In the genomic region with DNA sequence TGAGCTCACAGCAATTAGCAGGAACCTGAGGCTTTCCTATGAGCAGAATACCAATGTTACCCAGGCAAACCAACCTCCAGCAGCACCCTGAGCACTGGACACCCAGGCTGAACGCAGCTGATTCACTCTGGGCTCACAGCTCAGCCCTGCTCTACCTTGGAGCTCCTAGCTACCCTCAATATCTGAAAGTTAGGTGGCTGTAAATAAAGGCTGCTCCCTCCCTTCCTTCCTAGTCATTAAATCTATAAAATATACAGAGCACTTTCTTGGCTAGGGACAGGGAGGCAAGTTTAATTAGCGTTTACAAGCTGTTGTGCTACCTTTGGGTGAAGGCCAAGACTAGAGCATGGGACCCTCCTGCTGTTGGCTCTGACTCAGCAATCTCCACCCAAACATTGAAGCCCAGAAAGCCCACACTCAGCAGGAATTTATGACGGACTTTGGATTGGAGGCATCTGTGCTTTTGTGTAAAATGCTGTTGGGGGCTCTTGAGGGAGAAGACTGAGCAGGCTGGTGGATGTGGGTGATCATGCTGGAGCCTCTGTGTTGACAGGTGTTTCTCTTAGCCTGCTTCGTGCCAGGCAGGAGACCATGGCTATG, we compare ENCODE assay signal across 9 mouse cellular contexts.
DNase-seq lines count a peak whose midpoint lies in the region; ATAC-seq lines count a peak whose summit lies in the region.
"Had no signal": no experiment of that assay in that cellular context is flagged by ENCODE, and none has a peak within 500 bp of the region (broad histone marks: within the 10 kb centered on the region; RNA-seq: fewer than 3 reads in every experiment).

No protein-coding gene starts in this region.

- H3K4me1 ChIP-seq in forebrain, embryonic 12.5 days: no peaks in the 10 kb centered on the region; the same call in 1 of the 2 replicates
- no peaks in the 10 kb centered on the region for H3K4me1 ChIP-seq in forebrain, embryonic 11.5 days (replicated peaks; ENCODE audit: control insufficient read depth, insufficient read depth, low read length)
- peaks cover 16% of the 10 kb centered on the region for H3K4me1 ChIP-seq in lung, embryonic 15.5 days
- peaks cover 32% of the 10 kb centered on the region for H3K4me1 ChIP-seq in forebrain, embryonic 16.5 days (replicated peaks; ENCODE audit: control insufficient read depth, insufficient read depth, low read length)
- H3K4me1 ChIP-seq in liver, embryonic 11.5 days (replicated peaks; ENCODE audit: control insufficient read depth, insufficient read depth, low read length): no peaks in the 10 kb centered on the region

- H3K9ac ChIP-seq in forebrain, embryonic 12.5 days: no peak overlapping the region
- H3K9ac ChIP-seq in forebrain, embryonic 11.5 days (ENCODE audit: low read length): no peak overlapping the region
- H3K9ac ChIP-seq in lung, embryonic 15.5 days: no peak overlapping the region
- no peak overlapping the region for H3K9ac ChIP-seq in forebrain, embryonic 16.5 days (replicated peaks; ENCODE audit: low read depth, low read length)
- no peak overlapping the region for H3K9ac ChIP-seq in liver, embryonic 11.5 days (ENCODE audit: low read depth, low read length)

- no peaks in the 10 kb centered on the region for H3K9me3 ChIP-seq in forebrain, embryonic 12.5 days
- no peaks in the 10 kb centered on the region for H3K9me3 ChIP-seq in forebrain, embryonic 11.5 days (ENCODE audit: control insufficient read depth, low read length)
- no peaks in the 10 kb centered on the region for H3K9me3 ChIP-seq in lung, embryonic 15.5 days
- no peaks in the 10 kb centered on the region for H3K9me3 ChIP-seq in forebrain, embryonic 16.5 days (ENCODE audit: control insufficient read depth, low read length)
- H3K9me3 ChIP-seq in liver, embryonic 11.5 days (ENCODE audit: control insufficient read depth, low read length): no peaks in the 10 kb centered on the region

- no peaks in the 10 kb centered on the region for H3K27me3 ChIP-seq in forebrain, embryonic 12.5 days
- no peaks in the 10 kb centered on the region for H3K27me3 ChIP-seq in forebrain, embryonic 11.5 days (ENCODE audit: control insufficient read depth, insufficient read depth, low read length)
- no peaks in the 10 kb centered on the region for H3K27me3 ChIP-seq in lung, embryonic 15.5 days
- H3K27me3 ChIP-seq in forebrain, embryonic 16.5 days (replicated peaks; ENCODE audit: control insufficient read depth, insufficient read depth, low read length): no peaks in the 10 kb centered on the region
- no peaks in the 10 kb centered on the region for H3K27me3 ChIP-seq in liver, embryonic 11.5 days (replicated peaks; ENCODE audit: control insufficient read depth, insufficient read depth, low read length)

- DNase-seq in forebrain, embryonic 11.5 days (ENCODE audit: low spot score): no peak
- no peak for DNase-seq in lung, postnatal 36 days
- peak; percentile 37 to 55 for DNase-seq in kidney, postnatal 36 days
- no peak for DNase-seq in liver, embryonic 11.5 days (ENCODE audit: low spot score)
- DNase-seq in heart, postnatal 14 days: no peak
- DNase-seq: right cerebral cortex, postnatal 25 days had no signal

- peak overlapping the region; percentile 36 for H3K27ac ChIP-seq in forebrain, embryonic 12.5 days
- no peak overlapping the region for H3K27ac ChIP-seq in forebrain, embryonic 11.5 days (ENCODE audit: low read depth, low read length)
- no peak overlapping the region for H3K27ac ChIP-seq in lung, embryonic 15.5 days
- H3K27ac ChIP-seq in forebrain, embryonic 16.5 days (ENCODE audit: low read length): peak overlapping the region; percentile 78
- no peak overlapping the region for H3K27ac ChIP-seq in liver, embryonic 11.5 days (ENCODE audit: low read depth, low read length)

- H3K36me3 ChIP-seq in forebrain, embryonic 12.5 days (replicated peaks): no peaks in the 10 kb centered on the region
- no peaks in the 10 kb centered on the region for H3K36me3 ChIP-seq in forebrain, embryonic 11.5 days (ENCODE audit: control insufficient read depth, insufficient read depth, low read length)
- no peaks in the 10 kb centered on the region for H3K36me3 ChIP-seq in lung, embryonic 15.5 days
- no peaks in the 10 kb centered on the region for H3K36me3 ChIP-seq in forebrain, embryonic 16.5 days (ENCODE audit: control insufficient read depth, insufficient read depth)
- H3K36me3 ChIP-seq in liver, embryonic 11.5 days (ENCODE audit: control insufficient read depth, insufficient read depth, low read length): no peaks in the 10 kb centered on the region

- 57% methylated on average over 4 of the region's 4 CpGs for WGBS in forebrain, embryonic 12.5 days
- 75% methylated on average over 4 of the region's 4 CpGs for WGBS in forebrain, embryonic 11.5 days
- WGBS in lung, embryonic 15.5 days: 35% methylated on average over 4 of the region's 4 CpGs
- 22% methylated on average over 4 of the region's 4 CpGs for WGBS in forebrain, embryonic 16.5 days
- 63% methylated on average over 4 of the region's 4 CpGs for WGBS in liver, embryonic 11.5 days

- no peak overlapping the region for H3K4me2 ChIP-seq in forebrain, embryonic 12.5 days
- H3K4me2 ChIP-seq in forebrain, embryonic 11.5 days (ENCODE audit: low read depth, low read length, severe bottlenecking): no peak overlapping the region
- no peak overlapping the region for H3K4me2 ChIP-seq in lung, embryonic 15.5 days
- H3K4me2 ChIP-seq in forebrain, embryonic 16.5 days (ENCODE audit: low read length): no peak overlapping the region
- no peak overlapping the region for H3K4me2 ChIP-seq in liver, embryonic 11.5 days

- peak; percentile 72; the same call in 1 of the 2 replicates for ATAC-seq in forebrain, embryonic 12.5 days (ENCODE audit: low FRiP score)
- ATAC-seq in forebrain, embryonic 11.5 days (replicated peaks; ENCODE audit: low FRiP score): no peak
- ATAC-seq in lung, embryonic 15.5 days (ENCODE audit: borderline replicate concordance, extremely low read depth, low FRiP score, low TSS enrichment): peak; percentile 67; the same call in 1 of the 2 replicates
- ATAC-seq in forebrain, embryonic 16.5 days: peak; percentile 81
- no peak for ATAC-seq in liver, embryonic 11.5 days (replicated peaks; ENCODE audit: low FRiP score)

- H3K4me3 ChIP-seq in forebrain, embryonic 12.5 days (replicated peaks): no peak overlapping the region
- H3K4me3 ChIP-seq in forebrain, embryonic 11.5 days (ENCODE audit: low read depth, low read length): no peak overlapping the region
- no peak overlapping the region for H3K4me3 ChIP-seq in lung, embryonic 15.5 days
- no peak overlapping the region for H3K4me3 ChIP-seq in forebrain, embryonic 16.5 days (replicated peaks; ENCODE audit: low read length)
- no peak overlapping the region for H3K4me3 ChIP-seq in liver, embryonic 11.5 days (ENCODE audit: low read depth, low read length)

- intact Hi-C loops in heart, postnatal 14 days (cut with DNase I): no loop called here

Comparison
In these comparisons a context has a peak if more than half of its experiments do, and no peak if none do; other contexts are left out.
1. ATAC-seq: peak in forebrain, embryonic 12.5 days (single experiment), lung, embryonic 15.5 days (single experiment) and forebrain, embryonic 16.5 days (single experiment); none in forebrain, embryonic 11.5 days (single experiment) and liver, embryonic 11.5 days (single experiment).
2. H3K27ac ChIP-seq: peak in forebrain, embryonic 12.5 days (single experiment) and forebrain, embryonic 16.5 days (single experiment); none in forebrain, embryonic 11.5 days (single experiment), lung, embryonic 15.5 days (single experiment) and liver, embryonic 11.5 days (single experiment).
3. DNase-seq: peak in kidney, postnatal 36 days (2 of 2); none in forebrain, embryonic 11.5 days (single experiment), lung, postnatal 36 days (single experiment), liver, embryonic 11.5 days (single experiment) and heart, postnatal 14 days (0 of 2).